Mouse (Mus musculus) stomach, embryonic 14.5 days (tissue): ENCODE results near the gene Unk. TPM values are rescaled to one million over a fixed set of nuclear protein-coding genes. Genes with fewer than 3 reads are reported as not detected.

Experiments
- ATAC-seq: fragments of 200-750 bp; cut with Nextera tagmentation; 2 replicates; pipeline ENCODE4 v1.8.0; 2017; ENCODE audit warnings: low read depth, moderate TSS enrichment; ENCODE audit not compliant: insufficient number of reproducible peaks, insufficient read depth, low FRiP score
- H3K27ac ChIP-seq: fragments of 300-500 bp; sonication (generic); 2 replicates; pipeline ENCODE4 v1.5.1; 2014; ENCODE audit warnings: mild to moderate bottlenecking, low read length, moderate library complexity, mixed read lengths
- H3K27me3 ChIP-seq: fragments of 300-500 bp; sonication (generic); 2 replicates; pipeline ENCODE4 v1.6.1; 2014; ENCODE audit warnings: low read length, control low read depth, mixed read lengths; ENCODE audit not compliant: control insufficient read depth, insufficient read depth
- H3K36me3 ChIP-seq: fragments of 300-500 bp; sonication (generic); 2 replicates; pipeline ENCODE4 v1.6.1; 2014; ENCODE audit warnings: mild to moderate bottlenecking, control low read depth, low read length, moderate library complexity, mixed read lengths; ENCODE audit not compliant: control insufficient read depth, insufficient read depth
- H3K4me1 ChIP-seq: fragments of 300-500 bp; sonication (generic); 2 replicates; pipeline ENCODE4 v1.6.1; 2014; ENCODE audit warnings: low read length, control low read depth, mixed read lengths; ENCODE audit not compliant: control insufficient read depth, insufficient read depth
- H3K4me2 ChIP-seq: fragments of 300-500 bp; sonication (generic); replicated peaks from 2 replicates; pipeline ENCODE4 v1.6.1; 2014; ENCODE audit warnings: low read depth, low read length, control low read depth
- H3K4me3 ChIP-seq: fragments of 300-500 bp; sonication (generic); 2 replicates; pipeline ENCODE4 v1.5.1; 2014; ENCODE audit warnings: low read depth, low read length, control low read depth
- H3K9ac ChIP-seq: fragments of 300-500 bp; sonication (generic); replicated peaks from 2 replicates; pipeline ENCODE4 v1.6.1; 2014; ENCODE audit warnings: low read depth, mild to moderate bottlenecking, control low read depth, low read length, moderate library complexity, mixed read lengths
- H3K9me3 ChIP-seq: fragments of 300-500 bp; sonication (generic); 2 replicates; pipeline ENCODE4 v1.6.1; 2016; ENCODE audit warnings: low read depth, low read length, control low read depth; ENCODE audit not compliant: control insufficient read depth
- WGBS: fragments of 180-500 bp; shearing (Covaris S2); extraction: QIAGEN DNeasy Blood & Tissue Kit; methylation state at CpG from one replicate; pipeline ENCODE4 v1.1.7; 2014; 5-methylcytosine and 5-hydroxymethylcytosine counted together
- polyA plus RNA-seq: library from polyadenylated mRNA; unstranded; fragments of >200 nt; fragmentation: Nextera tagmentation; extraction: Ambion mirVana; gene quantifications from 2 replicates; pipeline ENCODE4 v1.2.1, GENCODE M21; 2014

Gene Unk
- polyA plus RNA-seq, 1 experiment from 2014 or later: 31.6 TPM

DNA sequence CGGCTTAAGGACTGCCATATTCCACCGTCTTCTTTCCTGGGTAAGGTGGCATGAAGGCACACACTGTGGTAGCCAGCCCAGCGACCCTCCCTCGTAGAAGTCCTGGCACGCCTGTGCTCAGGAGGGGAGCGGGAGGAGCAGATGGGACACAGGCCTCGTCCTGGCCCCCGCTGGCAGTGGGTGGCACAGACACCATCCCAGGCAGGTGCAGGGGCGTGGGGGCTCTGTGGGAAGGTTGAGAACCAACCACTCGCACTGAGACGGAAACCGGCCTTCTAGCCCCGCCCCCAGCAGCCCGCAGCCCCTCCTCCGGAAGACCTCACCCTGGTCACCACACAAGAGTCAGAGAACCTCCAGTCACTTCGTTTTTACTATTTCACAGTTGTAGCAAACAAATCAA lies 48.1 kb downstream of the Unk start:
- peak overlapping the region; percentile 82; the same call in 1 of the 2 replicates for H3K27ac ChIP-seq
- no peak overlapping the region for H3K4me3 ChIP-seq
- peak overlapping the region; percentile 44 for H3K4me2 ChIP-seq
- 10% methylated on average over 16 of the region's 16 CpGs for WGBS
- H3K9me3 ChIP-seq: no peaks in the 10 kb centered on the region
- 0 out of 2 replicates have a peak overlapping the region, but pooled peaks have one; percentile 18 for H3K9ac ChIP-seq
- H3K4me1 ChIP-seq: peaks cover 9% of the 10 kb centered on the region
- peak; percentile 24 for ATAC-seq
- peaks cover 39% of the 10 kb centered on the region for H3K36me3 ChIP-seq
- no peaks in the 10 kb centered on the region for H3K27me3 ChIP-seq

DNA sequence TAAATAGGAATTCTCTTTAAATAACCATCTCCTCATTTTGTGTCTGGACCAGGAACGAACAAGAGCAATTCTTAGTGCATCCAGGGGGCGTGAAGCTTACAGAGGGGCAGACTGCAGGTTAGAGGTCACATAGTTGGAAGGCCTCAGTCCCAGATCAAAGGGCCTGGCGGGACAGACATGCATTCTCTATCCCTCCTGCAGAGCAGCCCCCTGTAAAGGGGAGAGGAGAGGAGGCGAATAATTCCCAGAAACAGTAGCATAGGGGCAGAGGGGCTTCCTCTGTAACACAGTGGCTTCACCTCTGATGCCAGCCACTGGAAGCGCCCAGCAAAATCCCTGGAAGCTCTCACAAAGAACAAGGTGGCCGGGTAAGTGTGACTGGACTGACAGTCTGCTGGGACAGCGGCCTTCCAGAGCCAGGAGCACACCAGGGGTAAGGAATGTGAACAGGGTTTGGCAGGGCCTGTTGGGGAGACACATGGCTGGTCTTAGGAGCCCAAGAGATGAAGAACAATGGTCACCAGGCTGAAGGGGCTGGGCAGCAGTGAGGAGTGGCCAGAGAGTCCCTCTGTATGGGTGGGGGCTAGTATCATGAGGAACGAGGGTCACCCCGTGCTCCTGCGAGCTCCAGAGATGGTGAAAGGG lies 48.7 kb downstream of the Unk start:
- ATAC-seq: no peak
- Histone ChIP-seq H3K27ac (no peak overlapping the region), H3K36me3 (peaks cover 45% of the 10 kb centered on the region), H3K4me1 (peaks cover 9% of the 10 kb centered on the region), H3K9me3 (no peaks in the 10 kb centered on the region), H3K27me3 (no peaks in the 10 kb centered on the region), H3K9ac (no peak overlapping the region), H3K4me2 (no peak overlapping the region), H3K4me3 (no peak overlapping the region)
- WGBS: 34% methylated on average over 10 of the region's 10 CpGs

DNA sequence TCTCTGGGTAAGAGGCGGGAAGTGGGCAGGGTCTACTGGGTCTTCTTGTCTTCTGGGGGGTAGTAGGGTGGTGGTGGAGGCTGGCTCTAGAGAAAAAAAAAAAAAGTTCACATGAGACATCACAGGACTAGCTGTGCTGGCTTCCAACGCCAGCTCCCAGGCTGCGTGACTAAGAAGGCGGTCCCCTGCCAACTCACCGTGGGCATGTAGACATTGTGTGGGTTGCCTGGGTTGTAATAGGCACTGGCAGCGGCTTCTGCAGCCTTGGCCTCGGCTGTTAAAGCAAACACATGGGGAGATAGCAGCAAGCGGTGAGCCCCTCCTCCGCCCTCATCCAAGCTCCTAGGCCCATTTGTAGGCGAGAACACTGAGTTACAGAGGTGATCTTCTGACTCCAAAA lies 49.4 kb downstream of the Unk start:
- Histone ChIP-seq H3K36me3 (peaks cover 49% of the 10 kb centered on the region), H3K9me3 (no peaks in the 10 kb centered on the region), H3K27ac (no peak overlapping the region), H3K4me3 (no peak overlapping the region), H3K9ac (no peak overlapping the region), H3K4me1 (peaks cover 9% of the 10 kb centered on the region), H3K4me2 (no peak overlapping the region), H3K27me3 (no peaks in the 10 kb centered on the region)
- WGBS: 65% methylated on average over 10 of the region's 10 CpGs
- ATAC-seq: no peak

DNA sequence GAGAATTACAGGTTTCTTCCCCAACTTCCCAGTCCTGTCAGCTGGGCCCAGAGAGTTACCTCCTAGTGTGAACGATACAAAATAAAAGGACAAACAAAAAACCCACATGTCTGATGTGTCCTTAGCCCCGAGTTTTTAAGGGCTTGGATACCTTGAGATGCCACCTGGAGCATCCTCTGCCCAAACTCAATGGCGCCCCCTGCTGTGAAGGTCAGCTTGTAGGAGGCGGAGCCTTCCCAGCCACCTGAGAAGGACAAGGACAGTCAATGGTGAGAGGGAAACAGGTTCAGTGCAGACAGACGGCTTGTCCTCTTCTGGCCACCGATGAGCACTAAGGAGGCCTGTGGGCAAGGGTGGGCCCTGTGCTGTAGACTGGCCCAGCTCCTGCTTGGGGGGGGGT lies 51.0 kb downstream of the Unk start:
- H3K27ac ChIP-seq: no peak overlapping the region
- H3K4me2 ChIP-seq: no peak overlapping the region
- H3K4me1 ChIP-seq: peaks cover 15% of the 10 kb centered on the region
- H3K4me3 ChIP-seq: no peak overlapping the region
- WGBS: 68% methylated on average over 6 of the region's 6 CpGs
- H3K9ac ChIP-seq: no peak overlapping the region
- no peaks in the 10 kb centered on the region for H3K27me3 ChIP-seq
- peaks cover 49% of the 10 kb centered on the region for H3K36me3 ChIP-seq
- H3K9me3 ChIP-seq: no peaks in the 10 kb centered on the region
- ATAC-seq: no peak

DNA sequence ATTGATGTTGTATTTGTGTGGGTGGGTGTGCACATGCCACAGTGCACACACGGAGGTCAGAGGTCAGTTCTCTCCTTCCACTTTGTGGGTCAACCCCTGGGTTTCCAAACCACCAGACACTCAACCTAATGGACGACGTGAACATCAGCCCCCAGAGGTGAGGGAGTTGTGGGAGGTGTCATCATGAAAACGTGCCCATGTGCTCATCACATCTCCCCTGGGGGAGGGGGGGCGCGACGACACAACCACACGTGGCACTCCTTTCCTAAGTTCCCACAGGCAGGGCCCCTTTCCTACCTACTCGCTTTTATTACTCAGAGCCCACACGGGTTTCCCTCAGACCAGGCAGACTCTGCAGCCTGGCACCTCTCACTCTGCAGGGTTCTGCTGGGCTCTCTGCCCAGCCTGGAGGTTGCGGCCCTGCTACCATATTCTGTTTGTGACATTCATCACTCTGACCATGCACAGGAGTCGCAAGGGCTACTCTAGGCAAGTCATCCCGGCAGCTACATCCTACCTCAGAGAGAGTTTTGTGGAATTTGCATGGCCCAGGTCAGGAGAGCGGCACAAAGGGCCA lies 53.1 kb downstream of the Unk start:
- H3K27ac ChIP-seq: no peak overlapping the region
- H3K4me2 ChIP-seq: no peak overlapping the region
- H3K4me1 ChIP-seq: peaks cover 14% of the 10 kb centered on the region
- no peak overlapping the region for H3K9ac ChIP-seq
- no peak overlapping the region for H3K4me3 ChIP-seq
- no peak for ATAC-seq
- H3K27me3 ChIP-seq: no peaks in the 10 kb centered on the region
- 91% methylated on average over 14 of the region's 14 CpGs for WGBS
- H3K36me3 ChIP-seq: peaks cover 49% of the 10 kb centered on the region
- H3K9me3 ChIP-seq: no peaks in the 10 kb centered on the region

DNA sequence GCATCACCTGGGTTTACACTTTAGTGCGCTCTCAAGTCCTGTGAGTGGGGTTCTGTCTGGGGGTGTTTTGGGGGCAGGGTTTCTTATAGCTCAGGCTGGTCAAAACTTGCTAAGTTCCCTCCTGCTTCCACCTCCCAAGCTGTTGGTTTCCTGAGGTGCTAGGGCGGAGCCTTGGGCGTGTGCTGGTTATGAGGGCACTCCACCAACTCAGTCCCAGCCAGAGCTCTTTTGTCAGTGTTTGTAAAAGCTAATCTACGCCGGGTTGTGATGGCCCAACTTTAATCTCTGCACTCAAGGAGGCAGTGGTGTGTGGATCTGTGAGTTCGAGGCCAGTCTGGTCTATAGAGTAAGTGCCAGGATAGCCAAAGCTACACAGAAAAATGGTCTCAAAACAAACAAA lies 54.0 kb downstream of the Unk start:
- Histone ChIP-seq H3K9ac (no peak overlapping the region), H3K36me3 (peaks cover 45% of the 10 kb centered on the region), H3K27ac (no peak overlapping the region)

DNA sequence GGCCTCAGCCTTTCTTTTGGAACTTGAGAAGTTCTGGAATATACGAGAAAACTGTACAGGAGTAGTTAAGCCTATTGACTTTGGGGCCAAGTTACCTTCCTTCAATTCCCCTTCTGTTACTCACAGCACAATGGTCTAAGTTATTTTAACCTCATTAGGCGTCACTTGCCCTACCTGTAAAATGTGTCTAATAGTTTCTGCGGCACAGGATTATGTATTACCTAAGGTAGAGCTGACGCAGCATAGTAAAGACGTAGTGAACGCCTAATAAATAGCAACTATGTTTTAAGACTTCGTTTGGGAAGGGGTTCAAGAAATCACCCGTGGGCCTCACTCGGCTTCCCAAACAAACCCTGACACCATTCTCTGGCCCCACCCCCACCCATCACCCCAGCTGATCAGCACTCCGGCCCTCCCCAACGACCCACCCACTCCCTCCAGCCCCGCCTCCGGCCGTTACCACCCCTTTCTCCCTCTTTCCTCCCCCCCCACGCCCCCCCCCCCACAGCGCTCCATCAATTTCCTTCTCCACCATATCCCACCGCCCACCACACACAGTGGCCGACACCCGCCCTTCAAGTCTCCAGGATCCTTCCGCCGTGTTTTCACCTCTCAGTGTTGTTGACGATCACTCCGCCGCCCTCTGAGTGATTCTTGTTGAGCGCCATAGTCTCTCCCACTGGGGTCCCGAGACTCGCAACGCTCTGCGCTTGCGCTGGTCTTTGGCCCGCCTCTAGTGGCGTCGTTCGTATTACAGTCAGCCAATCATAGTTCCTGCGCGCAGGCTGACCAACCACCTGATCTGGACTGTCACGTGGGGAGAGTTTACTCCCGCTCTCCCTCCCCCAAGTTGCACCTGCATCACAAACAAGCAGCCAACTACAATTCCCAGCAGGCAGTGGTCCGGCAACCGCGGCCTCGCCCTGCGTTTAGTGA lies 56.4 kb downstream of the Unk start, which contains the start of gene Wbp2:
Wbp2 (minus strand) TSS at position 738 of the 936 bp plus-strand sequence.
- no peak within 1 kb of the TSS; the same call in 1 of the 2 replicates for H3K9ac ChIP-seq
- peak within 1 kb of the TSS; percentile 58 for H3K27ac ChIP-seq
- peaks cover 9% of the 10 kb centered on the region; the same call in 1 of the 2 replicates for H3K4me1 ChIP-seq
- H3K4me2 ChIP-seq: peak within 1 kb of the TSS; percentile 48
- WGBS: 2% methylated on average over 40 of the region's 43 CpGs
- H3K9me3 ChIP-seq: no peaks in the 10 kb centered on the region
- H3K4me3 ChIP-seq: peak within 1 kb of the TSS; percentile 43
- peaks cover 23% of the 10 kb centered on the region for H3K36me3 ChIP-seq
- peak; percentile 96 for ATAC-seq
- no peaks in the 10 kb centered on the region for H3K27me3 ChIP-seq

More for the DNA sequence above, 54.0 kb downstream of the Unk start:
- ATAC-seq: no peak
- Histone ChIP-seq H3K4me3 (no peak overlapping the region), H3K27me3 (no peaks in the 10 kb centered on the region), H3K9me3 (no peaks in the 10 kb centered on the region), H3K4me2 (no peak overlapping the region), H3K4me1 (peaks cover 9% of the 10 kb centered on the region; the same call in 1 of the 2 replicates)
- WGBS: 79% methylated on average over 6 of the region's 6 CpGs
